Mouse (Mus musculus): ENCODE data around the gene Rnf40.

- TF ChIP-seq CTCF (IDR thresholded peaks at IDR 0.05; ENCODE audit: insufficient read depth, low read length) (no peak), POLR2A (IDR thresholded peaks at IDR 0.05; ENCODE audit: borderline replicate concordance, extremely low read depth, low read depth, low read length) (no peak)
Measured at GRCm38 (mm10) chr7:127648516-127649201, 60.1 kb downstream of the Rnf40 start.
